Mouse (Mus musculus): Measurements from ENCODE around the gene Ccdc117. TPM values are rescaled to one million over a fixed set of nuclear protein-coding genes. Genes with fewer than 3 reads are reported as not detected.

Ccdc117 gene
- 14.4 and 17.8 TPM in 2 replicates for polyA plus RNA-seq (2014; fragmentation: Nextera tagmentation; extraction: Ambion mirVana)

- no peaks in the 10 kb centered on the region for H3K9me3 ChIP-seq (replicated peaks; ENCODE audit: control insufficient read depth, low read length)
- H3K9ac ChIP-seq (ENCODE audit: low read depth, low read length): peak within 1 kb of the TSS; percentile 92
- ATAC-seq (replicated peaks; ENCODE audit: insufficient number of reproducible peaks, low FRiP score, low TSS enrichment): peak; percentile 98
- peak within 1 kb of the TSS; percentile 86 for H3K4me2 ChIP-seq
- H3K27me3 ChIP-seq (ENCODE audit: control insufficient read depth, insufficient read depth, low read length): no peaks in the 10 kb centered on the region
- H3K4me3 ChIP-seq (ENCODE audit: low read depth, low read length): peak within 1 kb of the TSS; percentile 75
- peaks cover 4% of the 10 kb centered on the region; the same call in 1 of the 2 replicates for H3K4me1 ChIP-seq (ENCODE audit: control insufficient read depth, insufficient read depth, low read length)
- H3K27ac ChIP-seq (ENCODE audit: low read depth, low read length): peak within 1 kb of the TSS; percentile 81
- no peaks in the 10 kb centered on the region for H3K36me3 ChIP-seq (ENCODE audit: control insufficient read depth, insufficient read depth, low read length)
- under 1% methylated on average over 63 of the region's 65 CpGs for WGBS (ENCODE audit: insufficient replicate concordance)
Measured at GRCm38 (mm10) chr11:5541799-5542481, at the start of gene Ccdc117. Gene Ccdc117 (minus strand): TSS chr11:5542187.

DNA sequence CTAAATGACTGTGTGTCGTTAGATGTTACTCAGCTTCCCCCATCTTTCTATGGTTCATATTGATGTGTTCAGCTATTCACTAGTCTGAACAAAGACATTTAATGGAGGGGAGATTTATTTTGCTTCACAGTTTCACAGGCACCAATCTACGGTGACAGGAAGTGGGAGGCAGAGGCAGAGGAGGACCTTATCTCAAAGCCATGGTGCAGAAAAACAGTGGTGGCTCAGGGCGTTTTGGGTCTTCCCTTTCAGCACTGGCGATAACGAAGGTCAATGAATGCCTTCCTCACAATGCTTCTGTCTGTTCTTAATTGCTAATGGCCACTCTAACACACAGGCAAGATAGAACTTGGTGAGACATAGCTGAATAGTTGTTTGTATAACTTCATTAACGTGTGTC lies 33.1 kb upstream of the Ccdc117 start:
- 38% methylated on average over 6 of the region's 6 CpGs for WGBS (ENCODE audit: insufficient replicate concordance)

GRCm38 (mm10) chr11:5573821-5574220 lies 31.8 kb upstream of the Ccdc117 start:
- H3K4me3 ChIP-seq (ENCODE audit: low read depth, low read length): no peak overlapping the region
- WGBS (ENCODE audit: insufficient replicate concordance): 50% methylated on average over 2 of the region's 2 CpGs
- ATAC-seq (replicated peaks; ENCODE audit: insufficient number of reproducible peaks, low FRiP score, low TSS enrichment): peak; percentile 85
- no peak overlapping the region for H3K4me2 ChIP-seq
- no peaks in the 10 kb centered on the region for H3K27me3 ChIP-seq (ENCODE audit: control insufficient read depth, insufficient read depth, low read length)
- peak overlapping the region; percentile 36; the same call in 1 of the 2 replicates for H3K27ac ChIP-seq (ENCODE audit: low read depth, low read length)
- no peaks in the 10 kb centered on the region for H3K9me3 ChIP-seq (replicated peaks; ENCODE audit: control insufficient read depth, low read length)
- H3K9ac ChIP-seq (ENCODE audit: low read depth, low read length): no peak overlapping the region
- no peaks in the 10 kb centered on the region for H3K36me3 ChIP-seq (ENCODE audit: control insufficient read depth, insufficient read depth, low read length)
- H3K4me1 ChIP-seq (ENCODE audit: control insufficient read depth, insufficient read depth, low read length): peaks cover 6% of the 10 kb centered on the region

More for the DNA sequence above, 33.1 kb upstream of the Ccdc117 start:
- Histone ChIP-seq H3K36me3 (ENCODE audit: control insufficient read depth, insufficient read depth, low read length) (no peaks in the 10 kb centered on the region), H3K4me1 (ENCODE audit: control insufficient read depth, insufficient read depth, low read length) (peaks cover 7% of the 10 kb centered on the region), H3K27me3 (ENCODE audit: control insufficient read depth, insufficient read depth, low read length) (no peaks in the 10 kb centered on the region), H3K4me3 (ENCODE audit: low read depth, low read length) (no peak overlapping the region), H3K27ac (ENCODE audit: low read depth, low read length) (no peak overlapping the region), H3K9me3 (replicated peaks; ENCODE audit: control insufficient read depth, low read length) (no peaks in the 10 kb centered on the region), H3K4me2 (no peak overlapping the region), H3K9ac (ENCODE audit: low read depth, low read length) (no peak overlapping the region)
- no peak for ATAC-seq (replicated peaks; ENCODE audit: insufficient number of reproducible peaks, low FRiP score, low TSS enrichment)

DNA sequence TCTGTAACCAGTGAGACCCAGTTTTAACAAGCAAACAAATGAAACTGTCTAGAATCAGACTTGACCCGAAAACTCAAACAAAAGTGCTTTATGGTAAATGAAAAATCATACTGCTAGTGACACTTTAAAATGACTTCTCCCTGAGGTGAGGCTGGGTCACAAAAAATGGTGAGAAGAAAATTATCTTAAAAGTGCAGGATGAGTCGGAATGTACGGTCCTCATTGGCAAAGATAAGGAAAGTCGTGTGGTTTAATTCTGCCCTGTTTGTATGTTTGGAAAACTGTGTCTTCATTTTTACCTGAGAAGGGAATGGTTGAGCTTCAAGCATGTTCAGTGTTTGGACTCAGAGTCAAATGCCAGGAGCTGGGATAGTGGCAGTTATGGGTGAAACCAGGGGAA lies 29.9 kb upstream of the Ccdc117 start:
- Histone ChIP-seq H3K36me3 (ENCODE audit: control insufficient read depth, insufficient read depth, low read length) (no peaks in the 10 kb centered on the region), H3K4me2 (no peak overlapping the region), H3K4me3 (ENCODE audit: low read depth, low read length) (no peak overlapping the region), H3K9me3 (replicated peaks; ENCODE audit: control insufficient read depth, low read length) (no peaks in the 10 kb centered on the region), H3K27me3 (ENCODE audit: control insufficient read depth, insufficient read depth, low read length) (no peaks in the 10 kb centered on the region), H3K9ac (ENCODE audit: low read depth, low read length) (no peak overlapping the region), H3K4me1 (ENCODE audit: control insufficient read depth, insufficient read depth, low read length) (no peaks in the 10 kb centered on the region), H3K27ac (ENCODE audit: low read depth, low read length) (no peak overlapping the region)
- no peak for ATAC-seq (replicated peaks; ENCODE audit: insufficient number of reproducible peaks, low FRiP score, low TSS enrichment)
- WGBS (ENCODE audit: insufficient replicate concordance): 79% methylated on average over 4 of the region's 4 CpGs

GRCm38 (mm10) chr11:5569474-5569873 lies 27.5 kb upstream of the Ccdc117 start, which contains the start of gene Ankrd36:
Gene Ankrd36 (plus strand): TSS chr11:5569684.
- no peak within 1 kb of the TSS for H3K4me3 ChIP-seq (ENCODE audit: low read depth, low read length)
- H3K4me1 ChIP-seq (ENCODE audit: control insufficient read depth, insufficient read depth, low read length): no peaks in the 10 kb centered on the region
- no peaks in the 10 kb centered on the region for H3K36me3 ChIP-seq (ENCODE audit: control insufficient read depth, insufficient read depth, low read length)
- no peaks in the 10 kb centered on the region for H3K9me3 ChIP-seq (replicated peaks; ENCODE audit: control insufficient read depth, low read length)
- ATAC-seq (replicated peaks; ENCODE audit: insufficient number of reproducible peaks, low FRiP score, low TSS enrichment): no peak
- H3K27me3 ChIP-seq (ENCODE audit: control insufficient read depth, insufficient read depth, low read length): no peaks in the 10 kb centered on the region
- no peak within 1 kb of the TSS for H3K4me2 ChIP-seq
- WGBS (ENCODE audit: insufficient replicate concordance): 79% methylated on average over 12 of the region's 12 CpGs
- no peak within 1 kb of the TSS for H3K9ac ChIP-seq (ENCODE audit: low read depth, low read length)
- no peak within 1 kb of the TSS for H3K27ac ChIP-seq (ENCODE audit: low read depth, low read length)

DNA sequence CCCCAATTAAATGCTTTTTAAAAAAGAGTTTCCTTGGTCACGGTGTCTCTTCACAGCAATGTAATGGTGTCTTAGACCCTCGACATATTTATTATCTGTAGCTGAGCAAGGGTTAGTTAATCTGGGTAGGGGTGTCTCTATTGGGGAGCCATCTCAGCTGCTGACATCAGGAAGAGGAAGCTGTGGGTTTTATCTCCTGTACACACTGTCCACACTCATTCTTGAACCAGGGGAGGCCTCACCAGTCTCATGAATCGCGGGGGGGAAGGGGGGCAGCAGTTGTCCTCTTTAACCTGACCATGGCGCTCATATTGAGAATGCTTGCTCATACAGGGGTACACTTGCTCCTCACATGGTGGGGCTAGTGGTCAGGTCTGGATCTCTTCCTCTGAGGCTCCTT lies 26.1 kb upstream of the Ccdc117 start:
- H3K9ac ChIP-seq (ENCODE audit: low read depth, low read length): no peak overlapping the region
- H3K4me3 ChIP-seq (ENCODE audit: low read depth, low read length): no peak overlapping the region
- no peak overlapping the region for H3K4me2 ChIP-seq
- peaks cover 4% of the 10 kb centered on the region; the same call in 1 of the 2 replicates for H3K4me1 ChIP-seq (ENCODE audit: control insufficient read depth, insufficient read depth, low read length)
- H3K27me3 ChIP-seq (ENCODE audit: control insufficient read depth, insufficient read depth, low read length): no peaks in the 10 kb centered on the region
- H3K9me3 ChIP-seq (replicated peaks; ENCODE audit: control insufficient read depth, low read length): no peaks in the 10 kb centered on the region
- no peak overlapping the region for H3K27ac ChIP-seq (ENCODE audit: low read depth, low read length)
- WGBS (ENCODE audit: insufficient replicate concordance): 77% methylated on average over 5 of the region's 5 CpGs
- no peaks in the 10 kb centered on the region for H3K36me3 ChIP-seq (ENCODE audit: control insufficient read depth, insufficient read depth, low read length)
- no peak for ATAC-seq (replicated peaks; ENCODE audit: insufficient number of reproducible peaks, low FRiP score, low TSS enrichment)

GRCm38 (mm10) chr11:5567654-5568053 lies 25.7 kb upstream of the Ccdc117 start:
- no peak overlapping the region for H3K27ac ChIP-seq (ENCODE audit: low read depth, low read length)
- 93% methylated on average over 6 of the region's 6 CpGs for WGBS (ENCODE audit: insufficient replicate concordance)
- no peaks in the 10 kb centered on the region for H3K36me3 ChIP-seq (ENCODE audit: control insufficient read depth, insufficient read depth, low read length)
- H3K9me3 ChIP-seq (replicated peaks; ENCODE audit: control insufficient read depth, low read length): no peaks in the 10 kb centered on the region
- ATAC-seq (replicated peaks; ENCODE audit: insufficient number of reproducible peaks, low FRiP score, low TSS enrichment): no peak
- no peak overlapping the region for H3K9ac ChIP-seq (ENCODE audit: low read depth, low read length)
- no peaks in the 10 kb centered on the region for H3K27me3 ChIP-seq (ENCODE audit: control insufficient read depth, insufficient read depth, low read length)
- H3K4me3 ChIP-seq (ENCODE audit: low read depth, low read length): no peak overlapping the region
- peaks cover 7% of the 10 kb centered on the region; the same call in 1 of the 2 replicates for H3K4me1 ChIP-seq (ENCODE audit: control insufficient read depth, insufficient read depth, low read length)
- no peak overlapping the region for H3K4me2 ChIP-seq

GRCm38 (mm10) chr11:5566506-5566905 lies 24.5 kb upstream of the Ccdc117 start:
- ATAC-seq (replicated peaks; ENCODE audit: insufficient number of reproducible peaks, low FRiP score, low TSS enrichment): no peak
- H3K27me3 ChIP-seq (ENCODE audit: control insufficient read depth, insufficient read depth, low read length): no peaks in the 10 kb centered on the region
- no peak overlapping the region for H3K27ac ChIP-seq (ENCODE audit: low read depth, low read length)
- H3K4me2 ChIP-seq: no peak overlapping the region
- 51% methylated on average over 2 of the region's 2 CpGs for WGBS (ENCODE audit: insufficient replicate concordance)
- no peaks in the 10 kb centered on the region for H3K9me3 ChIP-seq (replicated peaks; ENCODE audit: control insufficient read depth, low read length)
- no peaks in the 10 kb centered on the region for H3K36me3 ChIP-seq (ENCODE audit: control insufficient read depth, insufficient read depth, low read length)
- peaks cover 7% of the 10 kb centered on the region; the same call in 1 of the 2 replicates for H3K4me1 ChIP-seq (ENCODE audit: control insufficient read depth, insufficient read depth, low read length)
- H3K9ac ChIP-seq (ENCODE audit: low read depth, low read length): no peak overlapping the region
- H3K4me3 ChIP-seq (ENCODE audit: low read depth, low read length): no peak overlapping the region

GRCm38 (mm10) chr11:5565596-5565995 lies 23.6 kb upstream of the Ccdc117 start:
- H3K36me3 ChIP-seq (ENCODE audit: control insufficient read depth, insufficient read depth, low read length): no peaks in the 10 kb centered on the region
- WGBS (ENCODE audit: insufficient replicate concordance): 88% methylated on average over 3 of the region's 3 CpGs
- no peak for ATAC-seq (replicated peaks; ENCODE audit: insufficient number of reproducible peaks, low FRiP score, low TSS enrichment)

More at GRCm38 (mm10) chr11:5565596-5565995, 23.6 kb upstream of the Ccdc117 start:
- H3K4me1 ChIP-seq (ENCODE audit: control insufficient read depth, insufficient read depth, low read length): peaks cover 7% of the 10 kb centered on the region; the same call in 1 of the 2 replicates
- no peak overlapping the region for H3K4me3 ChIP-seq (ENCODE audit: low read depth, low read length)
- no peaks in the 10 kb centered on the region for H3K27me3 ChIP-seq (ENCODE audit: control insufficient read depth, insufficient read depth, low read length)
- no peak overlapping the region for H3K9ac ChIP-seq (ENCODE audit: low read depth, low read length)
- no peak overlapping the region for H3K4me2 ChIP-seq
- no peak overlapping the region for H3K27ac ChIP-seq (ENCODE audit: low read depth, low read length)
- no peaks in the 10 kb centered on the region for H3K9me3 ChIP-seq (replicated peaks; ENCODE audit: control insufficient read depth, low read length)

Measured in heart, embryonic 11.5 days (tissue).